Mouse (Mus musculus) kidney, embryonic 15.5 days (tissue): ENCODE results near the gene Smchd1. TPM values are rescaled to one million over a fixed set of nuclear protein-coding genes. Genes with fewer than 3 reads are reported as not detected.
A peak's percentile ranks its signal among the peaks of the same experiment; 100 is the strongest.

Source experiments
- ATAC-seq: fragments of 200-750 bp; cut with Nextera tagmentation; replicated peaks from 2 replicates; pipeline ENCODE4 v1.8.0; 2017; ENCODE audit warnings: moderate TSS enrichment; ENCODE audit not compliant: low FRiP score
- H3K27ac ChIP-seq: fragments of 300-500 bp; sonication (generic); 2 replicates; pipeline ENCODE4 v1.5.1; 2015; ENCODE audit warnings: mild to moderate bottlenecking, inconsistent platforms
- H3K27me3 ChIP-seq: fragments of 300-500 bp; sonication (generic); 2 replicates; pipeline ENCODE4 v1.6.1; 2015; ENCODE audit warnings: inconsistent platforms
- H3K36me3 ChIP-seq: fragments of 300-500 bp; sonication (generic); 2 replicates; pipeline ENCODE4 v1.6.1; 2015; ENCODE audit warnings: inconsistent platforms
- H3K4me1 ChIP-seq: fragments of 300-500 bp; sonication (generic); 2 replicates; pipeline ENCODE4 v1.6.1; 2015; ENCODE audit warnings: inconsistent platforms
- H3K4me2 ChIP-seq: fragments of 300-500 bp; sonication (generic); 2 replicates; pipeline ENCODE4 v1.6.1; 2015; ENCODE audit warnings: moderate library complexity, mild to moderate bottlenecking, inconsistent platforms
- H3K4me3 ChIP-seq: fragments of 300-500 bp; sonication (generic); replicated peaks from 2 replicates; pipeline ENCODE4 v1.5.1; 2015; ENCODE audit warnings: mild to moderate bottlenecking, inconsistent platforms
- H3K9ac ChIP-seq: fragments of 300-500 bp; sonication (generic); 2 replicates; pipeline ENCODE4 v1.6.1; 2015; ENCODE audit warnings: mild to moderate bottlenecking, inconsistent platforms
- H3K9me3 ChIP-seq: fragments of 300-500 bp; sonication (generic); replicated peaks from 2 replicates; pipeline ENCODE4 v1.6.1; 2016; ENCODE audit warnings: inconsistent platforms
- WGBS: fragments of 180-500 bp; shearing (Covaris S2); methylation state at CpG from one replicate; pipeline ENCODE4 v1.1.7; 2015; ENCODE audit warnings: mixed read lengths; 5-methylcytosine and 5-hydroxymethylcytosine counted together
- polyA plus RNA-seq: library from polyadenylated mRNA; unstranded; fragments of >200 nt; fragmentation: Nextera tagmentation; extraction: Ambion mirVana; gene quantifications from 2 replicates; pipeline ENCODE4 v1.2.1, GENCODE M21; 2015

Gene Smchd1
- 74.4 and 76.7 TPM in 2 replicates for polyA plus RNA-seq

GRCm38 (mm10) chr17:71474762-71475704, at the start of gene Smchd1:
TSS of gene Smchd1 (minus strand) at chr17:71475343.
- no peaks in the 10 kb centered on the region for H3K36me3 ChIP-seq
- H3K4me3 ChIP-seq: peak within 1 kb of the TSS; percentile 98
- peak; percentile 96 for ATAC-seq
- peak within 1 kb of the TSS; percentile 92 for H3K9ac ChIP-seq
- H3K4me2 ChIP-seq: peak within 1 kb of the TSS; percentile 79
- H3K27ac ChIP-seq: peak within 1 kb of the TSS; percentile 100
- peaks cover 26% of the 10 kb centered on the region for H3K4me1 ChIP-seq
- no peaks in the 10 kb centered on the region for H3K9me3 ChIP-seq
- H3K27me3 ChIP-seq: no peaks in the 10 kb centered on the region
- under 1% methylated on average over 103 of the region's 109 CpGs for WGBS

GRCm38 (mm10) chr17:71510297-71510696, 35.2 kb upstream of the Smchd1 start:
- no peaks in the 10 kb centered on the region for H3K27me3 ChIP-seq
- H3K9ac ChIP-seq: no peak overlapping the region
- no peak for ATAC-seq
- H3K4me1 ChIP-seq: no peaks in the 10 kb centered on the region
- no peak overlapping the region for H3K4me3 ChIP-seq
- no peaks in the 10 kb centered on the region for H3K9me3 ChIP-seq
- H3K4me2 ChIP-seq: no peak overlapping the region
- 96% methylated on average over 11 of the region's 11 CpGs for WGBS
- no peak overlapping the region for H3K27ac ChIP-seq
- H3K36me3 ChIP-seq: peaks cover 87% of the 10 kb centered on the region

GRCm38 (mm10) chr17:71506832-71507231, 31.7 kb upstream of the Smchd1 start:
- Histone ChIP-seq H3K9ac (no peak overlapping the region), H3K27me3 (no peaks in the 10 kb centered on the region), H3K27ac (no peak overlapping the region), H3K4me3 (no peak overlapping the region), H3K36me3 (peaks cover 84% of the 10 kb centered on the region), H3K4me2 (no peak overlapping the region), H3K9me3 (no peaks in the 10 kb centered on the region), H3K4me1 (no peaks in the 10 kb centered on the region)
- WGBS: 89% methylated on average over 8 of the region's 8 CpGs
- no peak for ATAC-seq

GRCm38 (mm10) chr17:71495784-71496183, 20.6 kb upstream of the Smchd1 start:
- Histone ChIP-seq H3K4me1 (peaks cover 6% of the 10 kb centered on the region; the same call in 1 of the 2 replicates), H3K9me3 (no peaks in the 10 kb centered on the region), H3K27ac (no peak overlapping the region), H3K9ac (no peak overlapping the region), H3K4me2 (no peak overlapping the region), H3K27me3 (no peaks in the 10 kb centered on the region), H3K4me3 (no peak overlapping the region), H3K36me3 (peaks cover 63% of the 10 kb centered on the region)
- whole genome bisulfite sequencing: 85% methylated on average over 4 of the region's 4 CpGs
- ATAC-seq: no peak

- Histone ChIP-seq H3K9ac (no peak overlapping the region), H3K4me1 (peaks cover 20% of the 10 kb centered on the region), H3K4me2 (no peak overlapping the region), H3K27me3 (no peaks in the 10 kb centered on the region), H3K4me3 (no peak overlapping the region), H3K36me3 (peaks cover 20% of the 10 kb centered on the region), H3K9me3 (no peaks in the 10 kb centered on the region), H3K27ac (peak overlapping the region; percentile 68)
- 25% methylated on average over 4 of the region's 4 CpGs for whole genome bisulfite sequencing
- ATAC-seq: no peak
These were observed 16.2 kb upstream of the Smchd1 start for GRCm38 (mm10) chr17:71491332-71491686.

GRCm38 (mm10) chr17:71490666-71491331, 15.7 kb upstream of the Smchd1 start:
- no peak overlapping the region for H3K4me3 ChIP-seq
- H3K27me3 ChIP-seq: no peaks in the 10 kb centered on the region
- no peak for ATAC-seq
- peaks cover 14% of the 10 kb centered on the region for H3K36me3 ChIP-seq
- H3K27ac ChIP-seq: peak overlapping the region; percentile 68
- H3K4me2 ChIP-seq: no peak overlapping the region
- H3K9ac ChIP-seq: no peak overlapping the region
- 65% methylated on average over 9 of the region's 9 CpGs for WGBS
- H3K4me1 ChIP-seq: peaks cover 25% of the 10 kb centered on the region
- H3K9me3 ChIP-seq: no peaks in the 10 kb centered on the region

- no peak overlapping the region for H3K27ac ChIP-seq
- 88% methylated on average over 9 of the region's 9 CpGs for WGBS
These were observed 14.7 kb upstream of the Smchd1 start for GRCm38 (mm10) chr17:71489703-71490461.

GRCm38 (mm10) chr17:71486231-71486851, 11.2 kb upstream of the Smchd1 start:
- ATAC-seq: peak; percentile 66; the same call in 1 of the 2 replicates
- peak overlapping the region; percentile 10; the same call in 1 of the 2 replicates for H3K4me3 ChIP-seq
- H3K27ac ChIP-seq: peak overlapping the region; percentile 91
- H3K9me3 ChIP-seq: no peaks in the 10 kb centered on the region
- H3K4me1 ChIP-seq: peaks cover 37% of the 10 kb centered on the region
- H3K36me3 ChIP-seq: no peaks in the 10 kb centered on the region
- H3K27me3 ChIP-seq: no peaks in the 10 kb centered on the region
- H3K4me2 ChIP-seq: peak overlapping the region; percentile 49
- H3K9ac ChIP-seq: peak overlapping the region; percentile 24; the same call in 1 of the 2 replicates
- WGBS: 2% methylated on average over 8 of the region's 8 CpGs

More at GRCm38 (mm10) chr17:71489703-71490461, 14.7 kb upstream of the Smchd1 start:
- H3K4me1 ChIP-seq: peaks cover 34% of the 10 kb centered on the region
- H3K9me3 ChIP-seq: no peaks in the 10 kb centered on the region
- no peak overlapping the region for H3K4me3 ChIP-seq
- H3K4me2 ChIP-seq: no peak overlapping the region
- no peak overlapping the region for H3K9ac ChIP-seq
- peaks cover 5% of the 10 kb centered on the region for H3K36me3 ChIP-seq
- H3K27me3 ChIP-seq: no peaks in the 10 kb centered on the region
- no peak for ATAC-seq

GRCm38 (mm10) chr17:71485791-71486230, 10.7 kb upstream of the Smchd1 start:
- ATAC-seq: peak; percentile 33; the same call in 1 of the 2 replicates
- H3K27ac ChIP-seq: peak overlapping the region; percentile 91
- no peaks in the 10 kb centered on the region for H3K9me3 ChIP-seq
- H3K4me2 ChIP-seq: peak overlapping the region; percentile 49
- peak overlapping the region; percentile 10; the same call in 1 of the 2 replicates for H3K4me3 ChIP-seq
- H3K9ac ChIP-seq: peak overlapping the region; percentile 24; the same call in 1 of the 2 replicates
- peaks cover 32% of the 10 kb centered on the region for H3K4me1 ChIP-seq
- H3K36me3 ChIP-seq: no peaks in the 10 kb centered on the region
- 21% methylated on average over 12 of the region's 12 CpGs for WGBS
- H3K27me3 ChIP-seq: no peaks in the 10 kb centered on the region

GRCm38 (mm10) chr17:71484711-71485110, 9.6 kb upstream of the Smchd1 start:
- Histone ChIP-seq H3K27me3 (no peaks in the 10 kb centered on the region), H3K4me1 (peaks cover 28% of the 10 kb centered on the region), H3K27ac (peak overlapping the region; percentile 91; the same call in 1 of the 2 replicates), H3K9me3 (no peaks in the 10 kb centered on the region), H3K4me3 (no peak overlapping the region), H3K9ac (no peak overlapping the region), H3K36me3 (no peaks in the 10 kb centered on the region), H3K4me2 (no peak overlapping the region)
- WGBS: 91% methylated on average over 5 of the region's 5 CpGs
- no peak for ATAC-seq

- Histone ChIP-seq H3K27me3 (no peaks in the 10 kb centered on the region), H3K9ac (no peak overlapping the region), H3K36me3 (no peaks in the 10 kb centered on the region), H3K4me1 (peaks cover 28% of the 10 kb centered on the region), H3K4me3 (no peak overlapping the region), H3K4me2 (no peak overlapping the region), H3K27ac (peak overlapping the region; percentile 66), H3K9me3 (no peaks in the 10 kb centered on the region)
- peak; percentile 49 for ATAC-seq
- WGBS: 63% methylated on average over 7 of the region's 7 CpGs
These were observed 8.4 kb upstream of the Smchd1 start for GRCm38 (mm10) chr17:71483418-71484060.
